Mouse (Mus musculus) thymus, postnatal 4 days (tissue): Measurements from ENCODE around the gene Adgrg6.

Experiments used
- DNase-seq: peaks from one replicate; pipeline ENCODE4 v3.0.0; 2021

Adgrg6 gene

GRCm38 (mm10) chr10:14544941-14545717 lies at the start of gene Adgrg6:
Adgrg6 (minus strand) TSS chr10:14545659.
- DNase-seq, result peak; percentile 24

GRCm38 (mm10) chr10:14592215-14592614 lies 46.8 kb upstream of the Adgrg6 start:
- no peak for DNase-seq

GRCm38 (mm10) chr10:14590816-14591215 lies 45.4 kb upstream of the Adgrg6 start:
- no peak for DNase-seq

- DNase-seq, result no peak
Measured at GRCm38 (mm10) chr10:14589667-14590066, 44.2 kb upstream of the Adgrg6 start.

DNA sequence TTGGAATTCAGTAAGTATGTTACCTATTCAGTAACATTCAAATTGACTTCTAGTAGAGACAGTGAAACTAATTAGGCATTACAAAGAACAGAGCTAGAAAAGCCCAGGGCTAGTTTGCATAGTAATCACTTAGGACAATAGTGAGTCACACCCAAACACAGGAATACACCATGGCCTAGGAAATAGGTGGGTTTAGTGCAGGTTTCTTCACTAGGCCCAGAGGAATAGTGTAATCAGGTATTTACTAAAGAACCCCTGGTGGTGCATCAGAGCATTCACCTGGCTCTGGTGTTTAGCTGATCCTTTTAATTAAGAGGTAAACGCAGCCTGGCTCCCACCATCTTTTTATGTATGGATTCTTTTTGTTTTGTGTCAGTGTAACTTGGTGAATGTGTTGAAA lies 38.0 kb upstream of the Adgrg6 start:
- DNase-seq, result no peak

- DNase-seq, result no peak
Measured at GRCm38 (mm10) chr10:14574255-14574654, 28.8 kb upstream of the Adgrg6 start.

DNA sequence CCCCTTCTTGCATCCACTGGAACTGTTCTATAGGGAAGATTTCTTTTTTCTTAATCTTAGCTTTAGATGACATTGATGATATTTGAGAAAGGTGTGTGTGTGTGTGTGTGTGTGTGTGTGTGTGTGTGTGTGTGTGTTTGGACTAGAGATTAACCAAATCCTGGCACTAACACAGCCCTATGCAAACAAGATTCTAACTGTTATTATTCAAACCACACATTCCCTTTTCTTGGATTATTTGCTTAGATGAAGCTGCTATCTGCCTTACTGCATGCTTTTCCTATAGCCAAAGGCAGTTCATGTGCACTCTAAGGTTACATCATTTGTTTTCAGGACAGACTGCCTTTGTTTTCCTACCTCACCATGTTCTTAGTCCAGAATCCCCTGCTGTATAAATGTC lies 25.7 kb upstream of the Adgrg6 start:
- DNase-seq, result no peak

GRCm38 (mm10) chr10:14570616-14571015 lies 25.2 kb upstream of the Adgrg6 start:
- DNase-seq, result no peak

DNA sequence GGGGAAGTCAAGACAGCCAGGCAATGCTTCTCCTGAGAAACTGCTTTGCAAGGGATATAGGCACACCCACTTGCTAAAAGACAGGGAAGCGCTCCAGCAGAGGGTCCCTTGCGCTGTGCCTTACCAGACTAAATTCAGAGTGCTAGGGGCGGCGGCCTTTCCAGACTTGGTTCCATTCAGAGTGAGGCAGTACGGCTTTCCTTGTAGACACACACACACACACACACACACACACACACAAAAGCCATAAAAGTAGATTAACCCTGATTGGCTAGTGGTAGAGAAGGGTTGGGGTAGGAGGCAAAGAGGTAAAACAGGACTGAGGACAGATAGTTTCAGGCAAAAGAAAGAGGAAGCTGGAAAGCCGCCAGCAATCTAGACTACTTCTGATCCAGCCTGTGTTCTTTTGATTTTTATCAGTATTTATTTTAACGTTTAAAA lies 672 bp upstream of the Adgrg6 start:
- DNase-seq, result no peak

- no peak for DNase-seq
Measured at GRCm38 (mm10) chr10:14544608-14544940, 885 bp downstream of the Adgrg6 start.

DNA sequence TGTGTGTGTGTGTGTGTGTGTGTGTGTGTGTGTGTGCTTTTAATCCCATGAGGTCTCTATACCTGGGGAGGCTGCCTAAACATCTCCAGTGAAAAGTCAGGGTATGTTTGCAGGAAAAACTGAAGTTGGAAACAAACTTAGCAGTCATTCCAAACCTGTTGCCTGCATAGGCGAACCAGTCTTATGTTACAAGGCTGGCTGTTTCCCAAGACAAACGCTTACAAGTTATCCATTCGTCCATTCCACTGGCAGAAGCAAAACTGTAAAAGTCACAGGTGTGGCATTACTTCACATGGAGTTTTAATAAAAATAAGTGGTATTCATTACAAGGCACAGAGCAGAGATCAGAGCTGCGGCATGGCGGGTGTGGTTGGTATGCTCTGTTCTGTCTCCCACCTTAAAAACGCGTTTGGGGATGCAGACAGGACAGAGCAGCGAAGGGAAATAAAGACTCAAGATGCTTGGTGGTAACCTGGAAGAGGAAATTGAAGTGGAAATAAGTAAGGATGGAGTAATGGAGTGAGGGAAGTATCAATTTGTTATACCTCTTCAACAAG lies 1.9 kb downstream of the Adgrg6 start:
- DNase-seq, result no peak

GRCm38 (mm10) chr10:14537102-14537501 lies 8.4 kb downstream of the Adgrg6 start:
- DNase-seq, result no peak

- DNase-seq, result no peak
Measured at GRCm38 (mm10) chr10:14531090-14531489, 14.4 kb downstream of the Adgrg6 start.

- no peak for DNase-seq
Measured at GRCm38 (mm10) chr10:14530670-14531069, 14.8 kb downstream of the Adgrg6 start.

- DNase-seq, result no peak
Measured at GRCm38 (mm10) chr10:14527765-14528164, 17.7 kb downstream of the Adgrg6 start.

DNA sequence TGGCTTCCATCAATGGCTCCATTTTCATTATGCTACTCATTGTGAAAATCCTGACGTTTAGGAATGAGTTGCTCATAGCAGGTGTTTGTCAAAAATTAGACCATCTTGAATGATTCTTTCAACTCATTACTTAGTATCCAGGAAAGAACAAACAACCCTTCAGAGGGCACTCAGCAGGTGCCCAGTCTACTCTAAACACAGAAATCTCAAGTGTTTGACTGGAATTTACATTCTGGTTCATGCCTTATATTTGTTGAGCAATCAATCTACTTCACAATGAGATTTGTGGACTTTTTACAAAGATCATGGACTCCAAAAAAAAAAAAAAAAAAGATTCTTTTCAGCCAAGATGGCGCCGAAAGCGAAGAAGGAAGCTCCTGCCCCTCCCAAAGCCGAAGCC lies 22.7 kb downstream of the Adgrg6 start:
- DNase-seq, result no peak

DNA sequence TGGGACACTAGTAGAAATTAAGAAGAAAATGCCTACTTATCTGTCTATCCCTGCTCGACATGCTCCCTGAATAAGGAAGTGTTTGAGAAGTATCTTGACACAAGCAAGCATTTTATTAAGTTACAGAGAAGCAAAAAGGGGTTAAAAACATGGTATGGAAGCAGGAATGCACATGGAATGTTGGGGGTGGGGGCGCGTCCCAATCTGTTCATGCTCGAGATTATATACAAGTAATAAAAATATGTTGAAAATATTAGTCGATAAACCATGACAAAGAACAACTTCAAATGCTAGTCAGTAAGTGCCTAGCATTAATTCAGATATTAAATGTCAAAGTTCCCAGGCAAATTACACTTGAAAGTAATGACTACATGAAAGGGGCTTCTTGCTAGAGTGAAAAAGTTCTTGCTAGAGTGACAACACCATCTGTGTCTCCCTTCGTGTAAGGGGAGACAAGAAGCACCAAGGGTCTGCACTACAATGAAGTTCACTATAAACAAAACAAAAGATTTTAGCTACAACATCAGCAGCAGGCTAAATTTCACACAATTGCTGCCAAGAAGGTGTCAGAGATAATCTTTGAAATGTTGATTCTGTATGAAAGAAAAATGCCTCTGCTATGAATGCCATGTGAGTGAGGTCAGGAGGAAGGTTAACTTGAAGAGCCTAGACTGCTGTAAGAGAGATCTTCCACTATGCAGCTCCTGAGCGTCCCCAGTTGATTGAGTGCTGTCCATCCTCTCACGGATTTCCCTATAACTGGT lies 24.4 kb downstream of the Adgrg6 start:
- no peak for DNase-seq

GRCm38 (mm10) chr10:14517909-14518308 lies 27.6 kb downstream of the Adgrg6 start:
- no peak for DNase-seq

- no peak for DNase-seq
Measured at GRCm38 (mm10) chr10:14511904-14512663, 33.4 kb downstream of the Adgrg6 start.

- DNase-seq, result no peak
Measured at GRCm38 (mm10) chr10:14511157-14511556, 34.3 kb downstream of the Adgrg6 start.

DNA sequence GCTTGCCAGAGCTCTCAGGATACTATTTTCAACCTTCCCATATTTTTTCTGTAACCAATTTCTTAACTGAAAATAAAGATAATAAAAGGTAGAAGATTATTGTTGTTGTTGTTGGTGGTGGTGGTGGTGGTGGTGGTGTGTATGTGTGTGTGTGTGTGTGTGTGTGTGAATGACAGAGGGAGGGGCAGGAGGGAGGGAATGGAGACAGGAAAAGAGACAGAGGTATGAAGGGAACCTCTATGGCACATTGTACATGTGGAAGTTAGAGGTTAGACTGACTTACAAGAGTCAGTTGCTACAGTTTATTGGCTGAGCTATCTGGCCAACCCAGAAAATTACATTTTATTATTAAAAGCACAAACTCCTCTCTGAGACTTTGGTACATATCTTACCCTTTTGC lies 49.8 kb downstream of the Adgrg6 start:
- no peak for DNase-seq

DNA sequence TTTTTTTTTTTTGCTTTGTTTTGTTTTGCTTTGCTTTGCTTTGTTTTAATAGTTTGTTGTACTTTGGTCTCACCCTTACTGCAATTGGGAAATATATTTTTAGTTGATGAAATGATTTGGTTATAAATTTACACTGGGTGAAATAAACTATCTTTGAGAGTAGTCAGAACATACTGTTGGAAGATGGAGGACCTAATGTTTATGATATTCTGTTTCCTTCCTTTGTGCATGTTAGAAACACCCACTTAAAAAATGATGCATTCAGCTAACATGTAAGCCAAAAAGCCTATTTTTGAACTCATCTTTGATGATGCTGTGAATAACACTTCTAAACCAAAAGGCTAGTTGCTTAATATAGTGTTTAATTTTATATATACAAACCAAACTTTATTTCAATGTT lies 50.3 kb downstream of the Adgrg6 start:
- no peak for DNase-seq

DNA sequence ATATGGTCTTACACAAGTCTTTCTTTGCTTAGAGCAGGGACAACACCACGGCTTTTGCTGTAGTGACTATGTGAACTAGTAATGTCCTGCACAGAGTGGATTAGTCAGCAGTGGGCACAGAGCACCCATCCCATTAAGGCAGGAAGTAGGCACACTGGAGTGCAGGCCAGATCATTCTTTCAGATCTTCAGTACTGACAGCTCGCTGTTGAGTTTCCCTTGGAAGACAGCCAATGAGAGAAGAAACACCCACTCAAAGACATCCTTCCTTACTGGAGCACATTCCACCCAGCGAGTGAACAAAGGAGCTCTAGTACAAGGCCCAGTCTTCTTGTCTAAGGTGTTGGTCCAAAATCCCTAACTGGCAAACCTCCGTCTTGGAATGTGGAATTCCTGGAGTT lies 53.6 kb downstream of the Adgrg6 start:
- no peak for DNase-seq
